Mouse (Mus musculus): ENCODE measurements around the gene Hbb-bh1.

GRCm38 (mm10) chr7:103813766-103814165 is 29.2 kb downstream of the Hbb-bh1 start, which contains the start of gene Hbb-bt:
- TF ChIP-seq POLR2A (IDR thresholded peaks at IDR 0.05; ENCODE audit: extremely low read depth, insufficient read depth, low read length) = no peak
- TF ChIP-seq CTCF (IDR thresholded peaks at IDR 0.05; ENCODE audit: low read depth, low read length) = no peak

Measured in liver, adult 2 months (tissue).